Mouse (Mus musculus) megakaryocyte, embryonic 14.5 days (primary cell): Measurements from ENCODE around the gene Fam216a. TPM values are rescaled to one million over a fixed set of nuclear protein-coding genes. Genes with fewer than 3 reads are reported as not detected.
"Not testable (repeated sequence)": the region's sequence is repeated elsewhere in the genome, so short reads cannot be mapped to it uniquely, and the experiment has no call there.

Experiments
- H3K27me3 ChIP-seq: replicated peaks from 2 replicates; pipeline ENCODE3; 2012; ENCODE audit warnings: inconsistent platforms
- H3K36me3 ChIP-seq: replicated peaks from 2 replicates; pipeline ENCODE3; 2012; ENCODE audit warnings: low read length, inconsistent platforms, mixed read lengths
- H3K4me1 ChIP-seq: 2 replicates; pipeline ENCODE4 v1.6.1; 2012; ENCODE audit warnings: inconsistent platforms
- H3K4me3 ChIP-seq: replicated peaks from 2 replicates; pipeline ENCODE3; 2012; ENCODE audit warnings: moderate library complexity, mild to moderate bottlenecking, inconsistent platforms
- H3K9me3 ChIP-seq: 2 replicates; pipeline ENCODE4 v1.6.1; 2012; ENCODE audit warnings: inconsistent platforms
- FLI1 ChIP-seq: IDR thresholded peaks from 2 replicates; pipeline ENCODE4 v1.6.1; 2012; ENCODE audit warnings: low read length, inconsistent platforms, mixed read lengths
- GATA1 ChIP-seq: IDR thresholded peaks from 3 replicates; pipeline ENCODE4 v1.6.1; 2012; ENCODE audit warnings: mixed read lengths, low read length, inconsistent platforms, borderline replicate concordance
- polyA plus RNA-seq: library from polyadenylated mRNA; stranded (reverse); fragments of >175 nt; gene quantifications from 2 replicates; pipeline ENCODE4 v1.2.3, GENCODE M21; 2012; ENCODE audit warnings: low replicate concordance; ENCODE audit not compliant: insufficient read depth

Fam216a gene
- 13.1 and 33.6 TPM in 2 replicates for polyA plus RNA-seq

DNA sequence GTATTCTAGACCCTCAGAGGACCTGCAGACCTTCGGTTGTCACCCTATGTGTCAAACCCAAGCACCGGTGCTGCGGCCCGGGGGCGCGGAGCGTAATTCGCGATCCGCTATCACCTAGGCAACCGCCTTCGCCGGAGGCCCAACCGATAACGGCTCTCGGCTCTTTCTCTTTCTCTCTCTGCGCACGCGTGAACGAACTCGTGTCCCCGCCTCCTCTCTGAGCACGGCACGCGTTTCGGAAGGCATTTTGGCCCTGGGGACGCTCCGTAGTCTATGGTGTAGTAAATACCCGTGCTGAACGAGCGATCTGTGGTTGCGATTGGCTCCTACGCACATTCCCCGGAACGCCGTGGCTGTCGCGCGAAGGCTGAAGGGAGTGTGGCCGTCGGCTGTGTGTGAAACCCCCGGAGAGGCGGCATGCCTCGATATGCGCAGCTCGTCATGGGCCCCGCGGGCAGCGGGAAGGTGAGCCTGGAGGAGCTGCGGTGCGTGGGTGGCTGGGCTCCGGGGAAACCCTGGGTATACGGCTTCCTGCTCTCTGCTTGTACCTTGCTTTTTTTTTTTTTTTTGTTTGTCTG, at the start of gene Fam216a:
Fam216a (minus strand) TSS at position 173 of the 578 bp plus-strand sequence.
- TF ChIP-seq FLI1: peak; percentile 24; the same call in 1 of the 2 replicates
- peak; percentile 89 for TF ChIP-seq GATA1
- Histone ChIP-seq H3K36me3 (peaks cover 57% of the 10 kb centered on the region), H3K4me1 (peaks cover 36% of the 10 kb centered on the region), H3K9me3 (no peaks in the 10 kb centered on the region), H3K4me3 (peak within 1 kb of the TSS; percentile 100), H3K27me3 (no peaks in the 10 kb centered on the region)

DNA sequence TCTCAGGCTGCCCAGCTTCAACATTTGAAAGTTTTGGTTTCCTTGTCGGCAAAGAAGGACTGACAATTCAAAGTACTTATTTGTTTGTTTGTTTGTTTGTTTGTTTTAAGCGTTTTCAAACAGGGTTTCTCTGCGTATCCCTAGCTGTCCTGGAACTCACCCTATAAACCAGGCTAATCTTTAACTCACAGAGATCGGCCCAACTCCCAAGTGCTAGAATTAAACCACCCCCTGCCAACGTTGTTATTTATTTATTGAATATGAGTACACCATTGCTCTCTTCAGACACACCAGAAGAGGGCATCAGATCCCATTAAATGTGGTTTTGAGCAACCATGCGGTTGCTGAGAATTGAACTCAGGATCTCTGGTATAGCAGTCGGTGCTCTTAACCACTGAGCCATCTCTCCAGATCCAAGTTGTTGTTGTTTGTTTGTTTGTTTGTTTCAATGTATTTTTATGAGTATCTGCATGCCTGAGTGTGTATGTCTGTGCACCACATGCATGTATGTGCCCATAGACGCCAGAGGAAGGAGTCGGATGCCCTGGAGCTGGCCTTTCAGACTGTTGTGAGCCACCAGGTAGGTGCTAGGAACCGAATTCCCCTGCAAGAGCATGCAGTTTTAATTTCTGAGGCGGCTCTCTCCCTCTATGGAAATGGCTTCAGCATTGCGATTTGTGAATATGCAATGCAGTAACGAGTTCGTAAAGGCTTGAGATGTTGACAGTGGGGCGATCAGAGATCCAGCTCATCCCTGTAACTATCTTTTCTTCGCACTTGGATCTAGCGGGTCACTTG, 49.3 kb upstream of the Fam216a start, which contains the start of gene Anapc7:
Anapc7 (plus strand) TSS at position 423 of the 798 bp plus-strand sequence.
- Histone ChIP-seq H3K36me3 (peaks cover 5% of the 10 kb centered on the region), H3K27me3 (no peaks in the 10 kb centered on the region), H3K4me3 (peak within 1 kb of the TSS; percentile 99), H3K4me1 (peaks cover 31% of the 10 kb centered on the region), H3K9me3 (no peaks in the 10 kb centered on the region)
- TF ChIP-seq GATA1 (no peak), FLI1 (no peak)

DNA sequence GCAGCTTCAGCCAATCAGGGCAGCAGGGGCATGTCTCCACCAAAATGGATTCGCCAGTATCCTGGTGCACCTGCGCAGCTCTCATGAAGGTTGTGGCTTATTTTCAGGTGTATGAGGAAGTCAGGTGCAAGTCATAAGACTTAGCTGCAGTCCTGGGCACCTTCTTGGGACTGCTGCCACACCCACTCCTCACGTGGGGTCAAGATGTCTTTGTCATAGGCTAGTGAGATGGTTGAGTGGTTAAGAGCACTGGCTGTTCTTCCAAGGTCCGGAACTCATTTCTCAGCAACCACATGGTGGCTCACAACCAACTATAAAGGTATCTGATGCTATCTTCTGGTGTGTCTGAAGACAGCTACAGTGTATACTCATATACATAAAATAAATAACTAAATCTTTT, 48.5 kb upstream of the Fam216a start:
- H3K36me3 ChIP-seq, H3K9me3 ChIP-seq, H3K27me3 ChIP-seq, H3K4me3 ChIP-seq: not testable (repeated sequence)
- H3K4me1 ChIP-seq: peaks cover 31% of the 10 kb centered on the region

DNA sequence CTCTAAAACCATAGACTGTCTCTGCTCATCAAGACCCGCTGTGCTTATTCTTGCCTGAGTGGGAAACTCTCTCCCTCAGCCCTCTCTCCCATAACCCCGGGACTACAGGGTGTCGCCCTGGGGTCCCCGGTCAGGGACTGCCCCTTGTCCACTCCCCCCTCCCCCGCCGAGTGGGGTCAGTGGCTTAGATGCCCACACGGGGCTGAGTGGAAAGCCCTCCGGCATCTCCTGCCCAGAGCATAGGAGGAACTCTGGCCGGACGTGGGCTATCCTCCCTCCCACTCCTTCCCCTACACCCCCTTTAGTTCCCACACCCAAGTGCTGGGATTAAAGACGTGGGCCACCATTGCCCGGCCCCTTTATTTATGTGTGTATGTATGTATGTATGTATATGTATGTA, 43.3 kb upstream of the Fam216a start:
- Histone ChIP-seq H3K27me3 (no peaks in the 10 kb centered on the region), H3K4me1 (peaks cover 2% of the 10 kb centered on the region; the same call in 1 of the 2 replicates), H3K4me3 (no peak overlapping the region), H3K36me3 (peaks cover 3% of the 10 kb centered on the region), H3K9me3 (peaks cover 3% of the 10 kb centered on the region; the same call in 1 of the 2 replicates)
- TF ChIP-seq FLI1 (no peak), GATA1 (no peak)

DNA sequence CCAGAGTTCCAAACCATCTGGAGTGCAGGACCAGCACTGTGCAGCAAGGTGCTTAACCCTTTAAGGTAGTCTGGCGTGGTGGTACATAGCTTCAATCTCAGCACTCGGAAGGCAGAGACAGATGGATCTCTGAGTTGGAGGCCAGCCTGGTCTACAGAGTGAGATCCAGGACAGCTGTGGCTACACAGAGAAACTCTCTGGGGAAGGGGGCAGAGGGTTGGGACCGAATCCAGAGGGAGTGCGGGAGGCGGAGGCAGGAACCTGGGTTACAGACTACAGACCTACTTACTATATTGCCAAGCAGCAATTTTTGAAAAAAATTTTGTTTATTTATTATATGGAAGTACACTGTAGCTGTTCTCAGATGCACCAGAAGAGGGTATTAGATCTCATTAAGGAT, 42.2 kb upstream of the Fam216a start:
- H3K36me3 ChIP-seq: peaks cover 14% of the 10 kb centered on the region
- H3K4me3 ChIP-seq: no peak overlapping the region
- H3K4me1 ChIP-seq: peaks cover 2% of the 10 kb centered on the region; the same call in 1 of the 2 replicates
- TF ChIP-seq GATA1 (no peak), FLI1 (no peak)
- no peaks in the 10 kb centered on the region for H3K27me3 ChIP-seq
- peaks cover 6% of the 10 kb centered on the region; the same call in 1 of the 2 replicates for H3K9me3 ChIP-seq

DNA sequence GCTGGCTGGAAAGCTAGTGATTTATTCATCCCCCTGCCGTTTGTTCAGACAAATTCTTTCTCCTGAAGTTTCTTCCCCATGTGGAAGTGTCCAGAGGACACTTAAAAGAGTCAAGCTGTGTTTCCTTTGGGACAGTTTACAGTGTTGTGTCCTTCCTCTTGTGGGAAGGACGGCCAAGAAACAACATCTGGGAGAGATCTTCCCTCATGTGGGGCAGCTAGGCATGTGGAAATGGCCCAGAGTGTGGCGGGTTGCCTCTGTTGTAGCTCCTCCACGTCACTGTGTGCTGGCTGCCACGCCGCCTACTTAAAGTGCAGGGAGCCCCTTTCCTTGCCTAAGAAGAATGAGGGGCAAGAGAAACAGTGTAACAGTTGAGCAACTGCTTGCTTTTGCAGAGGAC, 40.7 kb upstream of the Fam216a start:
- Histone ChIP-seq H3K4me3 (no peak overlapping the region), H3K4me1 (peaks cover 2% of the 10 kb centered on the region; the same call in 1 of the 2 replicates), H3K9me3 (peaks cover 6% of the 10 kb centered on the region; the same call in 1 of the 2 replicates), H3K27me3 (no peaks in the 10 kb centered on the region), H3K36me3 (peaks cover 27% of the 10 kb centered on the region)
- no peak for TF ChIP-seq FLI1
- TF ChIP-seq GATA1: no peak

DNA sequence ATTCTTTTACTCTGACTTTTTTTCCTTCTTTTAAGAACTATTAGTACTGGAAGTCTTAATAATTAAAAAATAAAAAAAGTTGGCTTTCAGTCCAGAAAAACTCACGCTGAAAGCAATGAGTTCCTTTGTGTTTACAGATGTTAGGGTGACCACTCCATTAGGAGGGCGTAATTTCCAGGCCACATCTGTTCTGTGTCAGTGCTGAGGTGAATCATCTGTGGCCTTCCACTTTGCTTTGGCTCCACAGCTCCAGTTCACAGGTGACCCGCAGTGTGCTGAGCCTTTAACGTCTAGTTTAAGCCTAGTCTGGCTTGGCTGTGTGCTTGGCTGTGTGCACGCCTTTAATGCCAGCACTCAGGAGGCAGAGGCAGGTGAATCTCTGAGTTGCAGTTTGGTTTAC, 39.7 kb upstream of the Fam216a start:
- Histone ChIP-seq H3K4me3 (no peak overlapping the region), H3K9me3 (peaks cover 6% of the 10 kb centered on the region; the same call in 1 of the 2 replicates), H3K36me3 (peaks cover 36% of the 10 kb centered on the region), H3K27me3 (no peaks in the 10 kb centered on the region), H3K4me1 (peaks cover 2% of the 10 kb centered on the region; the same call in 1 of the 2 replicates)
- TF ChIP-seq FLI1: no peak
- TF ChIP-seq GATA1: no peak

DNA sequence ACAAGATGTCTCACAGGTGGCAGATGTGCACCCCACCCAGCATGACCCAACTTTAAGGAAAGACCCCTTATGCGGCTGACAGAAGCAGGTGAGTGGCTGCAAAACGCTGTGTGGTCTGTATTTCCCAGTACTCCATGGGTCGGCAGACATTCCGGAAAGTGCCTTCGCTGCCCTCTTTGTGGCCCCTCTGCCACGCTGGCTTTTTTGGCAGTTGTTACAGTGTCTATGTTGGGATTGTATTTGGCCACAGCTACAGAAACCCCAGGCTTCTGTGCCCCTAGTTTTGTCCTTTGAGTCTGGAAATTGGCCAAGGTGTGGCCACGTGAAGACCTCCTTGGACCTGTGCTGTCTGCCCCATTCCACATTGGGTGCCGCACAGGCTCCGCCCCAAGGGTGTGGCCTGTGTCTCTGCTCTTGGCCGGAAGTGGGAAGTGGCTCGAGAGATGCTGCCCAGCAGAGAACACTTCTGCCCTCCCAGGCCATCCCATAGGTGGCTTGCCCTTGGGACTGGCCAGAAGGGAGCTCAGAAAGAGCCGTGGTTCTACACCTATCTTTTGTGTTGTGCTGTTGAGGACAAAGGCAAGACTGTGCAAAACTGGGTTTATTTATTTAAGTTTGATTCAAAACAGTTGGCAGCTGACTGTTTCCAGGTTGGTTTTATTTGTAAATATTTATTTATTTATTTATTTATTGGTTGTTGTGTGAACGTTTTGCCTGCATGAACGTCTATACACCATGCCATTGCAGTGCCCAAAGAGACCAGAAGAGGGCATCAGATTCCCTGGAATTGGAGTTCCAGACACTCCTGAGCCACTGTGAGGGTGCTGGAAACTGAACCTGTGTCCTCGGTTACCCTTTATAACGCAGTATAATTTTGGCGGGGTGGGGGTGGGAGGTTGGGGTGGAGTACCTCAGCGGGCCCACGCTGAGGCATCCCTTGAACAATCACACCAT, 37.8 kb upstream of the Fam216a start:
- H3K36me3 ChIP-seq: peaks cover 55% of the 10 kb centered on the region
- H3K9me3 ChIP-seq: peaks cover 5% of the 10 kb centered on the region; the same call in 1 of the 2 replicates
- H3K27me3 ChIP-seq: no peaks in the 10 kb centered on the region
- no peak overlapping the region for H3K4me3 ChIP-seq
- peaks cover 2% of the 10 kb centered on the region; the same call in 1 of the 2 replicates for H3K4me1 ChIP-seq
- TF ChIP-seq FLI1 (no peak), GATA1 (no peak)

DNA sequence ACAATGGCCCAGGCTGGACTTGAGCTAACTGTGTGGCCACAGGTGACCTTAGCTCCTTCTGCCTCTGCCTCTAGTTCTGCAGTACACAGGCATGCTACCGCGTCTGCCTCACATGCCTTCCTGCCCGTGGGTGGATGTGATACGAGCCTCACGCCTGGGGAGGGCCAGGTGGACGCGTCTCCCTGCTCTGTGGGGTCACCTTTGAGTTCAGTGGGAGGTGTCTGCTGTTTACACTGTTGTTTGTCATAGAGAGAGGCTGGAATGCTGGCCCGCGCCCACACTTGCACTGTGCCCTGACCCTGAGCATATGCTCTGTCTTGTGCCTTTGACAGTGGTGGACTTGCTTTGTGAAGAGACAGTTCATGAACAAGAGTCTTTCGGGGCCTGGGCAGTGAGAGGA, 33.4 kb upstream of the Fam216a start:
- Histone ChIP-seq H3K4me3 (peak overlapping the region; percentile 18), H3K4me1 (peaks cover 15% of the 10 kb centered on the region), H3K36me3 (peaks cover 97% of the 10 kb centered on the region), H3K27me3 (no peaks in the 10 kb centered on the region), H3K9me3 (0 out of 2 replicates have a peak, but pooled peaks cover 2% of the 10 kb centered on the region)
- no peak for TF ChIP-seq FLI1
